Mouse (Mus musculus): ENCODE data around the gene Trim25.

DNA sequence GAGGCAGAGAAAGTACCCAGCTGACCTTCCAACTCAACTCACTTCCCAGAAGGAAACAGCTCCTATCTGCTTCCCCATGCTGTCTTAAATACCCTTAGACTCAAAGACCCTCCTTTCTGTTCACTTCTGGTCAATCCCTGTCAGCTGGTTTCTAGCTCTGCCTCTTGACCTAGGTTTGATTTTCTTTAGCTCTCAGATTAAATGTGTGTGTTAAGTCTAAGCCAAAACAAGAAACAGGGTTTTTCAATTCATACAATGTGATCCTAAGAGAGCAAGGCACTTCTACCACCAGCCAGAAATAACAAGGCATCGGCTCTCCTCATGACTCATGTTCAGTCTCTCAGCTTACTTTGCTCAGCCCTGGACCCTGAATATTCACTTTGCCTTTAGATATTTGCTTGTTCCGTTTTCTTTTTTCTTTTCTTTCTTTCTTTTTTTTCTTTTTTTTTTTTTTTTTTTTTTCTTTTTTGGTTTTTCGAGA, 32.3 kb upstream of the Trim25 start, which contains the start of gene Elobl:
- TF ChIP-seq POLR2A (IDR thresholded peaks at IDR 0.05; ENCODE audit: borderline replicate concordance, control insufficient read depth, low read depth, low read length) (no peak), CTCF (IDR thresholded peaks at IDR 0.05; ENCODE audit: control insufficient read depth, insufficient read depth, low read length) (no peak)
